Mouse (Mus musculus): Measurements from ENCODE around the gene Btk.

DNA sequence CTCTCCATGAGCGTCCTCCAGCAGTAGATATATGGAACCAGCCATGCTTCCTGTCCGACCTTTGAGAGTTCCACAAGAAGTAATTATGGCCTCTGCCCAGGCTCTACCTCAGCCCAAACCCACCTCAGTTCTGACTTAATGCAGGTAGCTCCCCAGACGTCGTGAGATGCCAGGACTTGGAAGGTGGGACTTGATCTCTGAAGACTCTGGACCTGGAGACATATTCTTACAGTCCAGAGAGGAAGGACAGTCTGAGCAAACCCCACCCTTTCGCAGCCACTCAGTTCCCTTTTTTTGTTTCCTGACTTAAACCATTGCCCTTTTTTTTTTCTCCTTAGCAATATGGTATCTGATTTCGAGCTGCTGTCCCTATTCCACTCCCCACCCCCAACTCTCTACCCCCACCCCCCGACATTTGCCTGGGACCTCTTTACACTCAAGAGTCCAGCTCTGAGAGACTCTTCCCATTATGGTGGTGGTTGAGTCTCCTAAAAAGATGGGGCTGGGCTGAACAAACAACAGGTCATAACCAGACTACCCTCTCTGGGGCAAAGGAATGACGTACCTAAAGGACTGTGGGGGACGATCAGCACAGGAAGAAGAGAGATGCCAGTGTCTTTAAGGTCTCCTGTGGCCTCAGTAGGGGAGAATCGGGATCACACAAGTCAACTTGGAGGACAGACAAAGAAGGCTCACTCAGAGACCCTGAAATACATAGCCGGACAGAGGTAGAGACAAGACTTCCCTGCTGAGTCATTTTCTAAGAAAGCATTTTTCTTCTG, at the start of gene Btk:
- TF ChIP-seq CTCF (IDR thresholded peaks at IDR 0.05; ENCODE audit: low read depth) (no peak), EP300 (IDR thresholded peaks at IDR 0.05; ENCODE audit: low read depth) (no peak)
